Mouse (Mus musculus) liver, embryonic 18 days (tissue): ENCODE measurements around the gene Vps13a. TPM values are rescaled to one million over a fixed set of nuclear protein-coding genes. Genes with fewer than 3 reads are reported as not detected.

Source experiments
- polyA plus RNA-seq: library from polyadenylated mRNA; depleted of rRNA; stranded (reverse); fragments of >200 nt; gene quantifications from 2 replicates; pipeline ENCODE4 v1.2.3, GENCODE M21; 2012; rRNA removed

Vps13a gene
- polyA plus RNA-seq = 5.5 and 5.9 TPM in 2 replicates

DNA sequence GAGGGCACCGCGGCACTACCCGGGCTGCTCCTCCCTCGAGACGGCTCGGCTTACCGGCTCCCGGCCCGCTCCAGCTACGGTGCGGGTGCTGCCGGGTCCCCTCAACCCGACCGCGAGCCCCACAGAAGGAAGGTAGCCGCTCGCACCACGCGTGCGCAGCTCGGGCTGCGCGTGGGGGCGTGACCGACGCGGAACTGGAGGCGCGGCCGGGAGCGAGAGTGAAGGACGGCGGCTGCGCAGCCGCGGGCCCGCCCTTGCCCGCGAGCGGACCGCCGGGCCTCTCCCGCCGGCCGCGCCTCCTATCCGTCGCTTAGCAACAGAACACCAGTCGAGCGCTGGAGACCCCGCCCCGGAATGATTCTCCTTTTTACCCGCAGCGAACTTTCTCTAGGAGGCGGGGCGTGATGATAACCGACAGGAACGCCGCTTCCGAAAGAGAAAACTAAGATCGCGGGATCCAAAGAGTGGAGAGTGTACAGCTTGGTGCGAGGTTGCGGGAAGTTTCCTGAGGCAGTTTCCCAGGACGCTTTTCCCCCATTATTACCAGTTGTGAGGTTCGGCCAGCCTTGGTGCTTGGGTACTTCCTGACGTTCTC, at the start of gene Vps13a:
TSS of gene Vps13a (minus strand) at position 144 of the 595 bp plus-strand sequence.

Other genes with a start within 250 kb of the Vps13a start
- gene Foxb2, start 92.9 kb upstream of the Vps13a start, polyA plus RNA-seq = not detected in 2 replicates
- 0.17 and 0.23 TPM in 2 replicates for gene Prune2, start 175.2 kb upstream of the Vps13a start, polyA plus RNA-seq